Mouse (Mus musculus) cortical plate, adult 2 months (tissue): Measurements from ENCODE around the gene Tubg2.

ENCODE experiments used
- CTCF ChIP-seq: fragments of 200-500 bp; IDR thresholded peaks from 2 replicates; pipeline ENCODE4 v1.5.1; 2011; ENCODE audit warnings: mild to moderate bottlenecking, control low read depth, low read length; ENCODE audit not compliant: insufficient read depth; ENCODE audit errors: extremely low read depth
- POLR2A ChIP-seq: fragments of 200-500 bp; IDR thresholded peaks from 2 replicates; pipeline ENCODE4 v1.6.1; 2011; ENCODE audit warnings: mild to moderate bottlenecking, low read length, control low read depth; ENCODE audit not compliant: insufficient read depth; ENCODE audit errors: extremely low read depth

GRCm38 (mm10) chr11:101163476-101164350 is 8.0 kb downstream of the Tubg2 start:
- TF ChIP-seq CTCF, result no peak
- no peak for TF ChIP-seq POLR2A
